Mouse (Mus musculus): Measurements from ENCODE around the gene Raly. TPM values are rescaled to one million over a fixed set of nuclear protein-coding genes. Genes with fewer than 3 reads are reported as not detected.
A peak's percentile ranks its signal among the peaks of the same experiment; 100 is the strongest.

Raly gene
- polyA plus RNA-seq, 1 experiment: 178 TPM

GRCm38 (mm10) chr2:154817089-154817488, 26.2 kb downstream of the Raly start:
- TF ChIP-seq CTCF (IDR thresholded peaks at IDR 0.05; ENCODE audit: extremely low read depth, insufficient read length, insufficient replicate concordance, low read depth, low read length) (no peak), POLR2A (IDR thresholded peaks at IDR 0.05; ENCODE audit: low read depth, low read length) (no peak)
- 41% methylated on average over 3 of the region's 3 CpGs for WGBS

GRCm38 (mm10) chr2:154817788-154818187, 26.9 kb downstream of the Raly start:
- TF ChIP-seq CTCF (IDR thresholded peaks at IDR 0.05; ENCODE audit: extremely low read depth, insufficient read length, insufficient replicate concordance, low read depth, low read length) (peak; percentile 57; the same call in 1 of the 2 replicates), POLR2A (IDR thresholded peaks at IDR 0.05; ENCODE audit: low read depth, low read length) (no peak)
- no peak overlapping the region for H3K27ac ChIP-seq (ENCODE audit: insufficient read depth, low read depth, low read length)
- H3K4me3 ChIP-seq (ENCODE audit: low read depth, low read length): no peak overlapping the region
- 0 out of 2 replicates have a peak, but pooled peaks cover 1% of the 10 kb centered on the region for H3K36me3 ChIP-seq (ENCODE audit: control insufficient read depth, insufficient read depth, low read length)
- peaks cover 5% of the 10 kb centered on the region for H3K4me1 ChIP-seq (ENCODE audit: control insufficient read depth, insufficient read depth, insufficient read length, low read length)
- 21% methylated on average over 1 of the region's 1 CpGs for WGBS
- H3K27me3 ChIP-seq (ENCODE audit: control insufficient read depth, insufficient read depth, low read length): no peaks in the 10 kb centered on the region

More at GRCm38 (mm10) chr2:154817089-154817488, 26.2 kb downstream of the Raly start:
- Histone ChIP-seq H3K4me1 (ENCODE audit: control insufficient read depth, insufficient read depth, insufficient read length, low read length) (peaks cover 8% of the 10 kb centered on the region), H3K36me3 (ENCODE audit: control insufficient read depth, insufficient read depth, low read length) (0 out of 2 replicates have a peak, but pooled peaks cover 1% of the 10 kb centered on the region), H3K27ac (ENCODE audit: insufficient read depth, low read depth, low read length) (no peak overlapping the region), H3K27me3 (ENCODE audit: control insufficient read depth, insufficient read depth, low read length) (no peaks in the 10 kb centered on the region), H3K4me3 (ENCODE audit: low read depth, low read length) (no peak overlapping the region)

GRCm38 (mm10) chr2:154818599-154818998, 27.7 kb downstream of the Raly start:
- WGBS: 57% methylated on average over 1 of the region's 1 CpGs
- H3K27me3 ChIP-seq (ENCODE audit: control insufficient read depth, insufficient read depth, low read length): no peaks in the 10 kb centered on the region

GRCm38 (mm10) chr2:154820346-154820745, 29.4 kb downstream of the Raly start:
- H3K27me3 ChIP-seq (ENCODE audit: control insufficient read depth, insufficient read depth, low read length): no peaks in the 10 kb centered on the region
- H3K27ac ChIP-seq (ENCODE audit: insufficient read depth, low read depth, low read length): no peak overlapping the region
- 0 out of 2 replicates have a peak, but pooled peaks cover 1% of the 10 kb centered on the region for H3K36me3 ChIP-seq (ENCODE audit: control insufficient read depth, insufficient read depth, low read length)
- no peak overlapping the region for H3K4me3 ChIP-seq (ENCODE audit: low read depth, low read length)
- H3K4me1 ChIP-seq (ENCODE audit: control insufficient read depth, insufficient read depth, insufficient read length, low read length): peaks cover 4% of the 10 kb centered on the region
- TF ChIP-seq CTCF (IDR thresholded peaks at IDR 0.05; ENCODE audit: extremely low read depth, insufficient read length, insufficient replicate concordance, low read depth, low read length): no peak
- TF ChIP-seq POLR2A (IDR thresholded peaks at IDR 0.05; ENCODE audit: low read depth, low read length): no peak
- 32% methylated on average over 1 of the region's 1 CpGs for WGBS

More at GRCm38 (mm10) chr2:154818599-154818998, 27.7 kb downstream of the Raly start:
- Histone ChIP-seq H3K4me3 (ENCODE audit: low read depth, low read length) (no peak overlapping the region), H3K4me1 (ENCODE audit: control insufficient read depth, insufficient read depth, insufficient read length, low read length) (peaks cover 4% of the 10 kb centered on the region), H3K27ac (ENCODE audit: insufficient read depth, low read depth, low read length) (no peak overlapping the region), H3K36me3 (ENCODE audit: control insufficient read depth, insufficient read depth, low read length) (0 out of 2 replicates have a peak, but pooled peaks cover 1% of the 10 kb centered on the region)
- no peak for TF ChIP-seq POLR2A (IDR thresholded peaks at IDR 0.05; ENCODE audit: low read depth, low read length)
- no peak for TF ChIP-seq CTCF (IDR thresholded peaks at IDR 0.05; ENCODE audit: extremely low read depth, insufficient read length, insufficient replicate concordance, low read depth, low read length)

- Histone ChIP-seq H3K36me3 (ENCODE audit: control insufficient read depth, insufficient read depth, low read length) (peaks cover 6% of the 10 kb centered on the region), H3K27ac (ENCODE audit: insufficient read depth, low read depth, low read length) (no peak overlapping the region), H3K4me3 (ENCODE audit: low read depth, low read length) (no peak overlapping the region), H3K4me1 (ENCODE audit: control insufficient read depth, insufficient read depth, insufficient read length, low read length) (peaks cover 2% of the 10 kb centered on the region; the same call in 1 of the 2 replicates), H3K27me3 (ENCODE audit: control insufficient read depth, insufficient read depth, low read length) (no peaks in the 10 kb centered on the region)
- whole genome bisulfite sequencing: 85% methylated on average over 1 of the region's 1 CpGs
- TF ChIP-seq POLR2A (IDR thresholded peaks at IDR 0.05; ENCODE audit: low read depth, low read length) (no peak), CTCF (IDR thresholded peaks at IDR 0.05; ENCODE audit: extremely low read depth, insufficient read length, insufficient replicate concordance, low read depth, low read length) (no peak)
These were observed 35.2 kb downstream of the Raly start for GRCm38 (mm10) chr2:154826054-154826538.

- H3K4me1 ChIP-seq (ENCODE audit: control insufficient read depth, insufficient read depth, insufficient read length, low read length): peaks cover 2% of the 10 kb centered on the region; the same call in 1 of the 2 replicates
- TF ChIP-seq CTCF (IDR thresholded peaks at IDR 0.05; ENCODE audit: extremely low read depth, insufficient read length, insufficient replicate concordance, low read depth, low read length) (no peak), POLR2A (IDR thresholded peaks at IDR 0.05; ENCODE audit: low read depth, low read length) (no peak)
- 64% methylated on average over 4 of the region's 4 CpGs for WGBS
- H3K4me3 ChIP-seq (ENCODE audit: low read depth, low read length): no peak overlapping the region
- no peak overlapping the region for H3K27ac ChIP-seq (ENCODE audit: insufficient read depth, low read depth, low read length)
- H3K36me3 ChIP-seq (ENCODE audit: control insufficient read depth, insufficient read depth, low read length): peaks cover 6% of the 10 kb centered on the region
- H3K27me3 ChIP-seq (ENCODE audit: control insufficient read depth, insufficient read depth, low read length): no peaks in the 10 kb centered on the region
These were observed 36.6 kb downstream of the Raly start for GRCm38 (mm10) chr2:154827521-154827920.

GRCm38 (mm10) chr2:154832471-154832870, 41.6 kb downstream of the Raly start:
- H3K27ac ChIP-seq (ENCODE audit: insufficient read depth, low read depth, low read length): no peak overlapping the region
- WGBS: 27% methylated on average over 4 of the region's 4 CpGs

More at GRCm38 (mm10) chr2:154832471-154832870, 41.6 kb downstream of the Raly start:
- Histone ChIP-seq H3K36me3 (ENCODE audit: control insufficient read depth, insufficient read depth, low read length) (peaks cover 8% of the 10 kb centered on the region), H3K4me1 (ENCODE audit: control insufficient read depth, insufficient read depth, insufficient read length, low read length) (peaks cover 7% of the 10 kb centered on the region; the same call in 1 of the 2 replicates), H3K27me3 (ENCODE audit: control insufficient read depth, insufficient read depth, low read length) (no peaks in the 10 kb centered on the region), H3K4me3 (ENCODE audit: low read depth, low read length) (no peak overlapping the region)
- TF ChIP-seq CTCF (IDR thresholded peaks at IDR 0.05; ENCODE audit: extremely low read depth, insufficient read length, insufficient replicate concordance, low read depth, low read length): no peak
